Mouse (Mus musculus) lung, postnatal 0 days (tissue): Measurements from ENCODE around the gene Gm20708.
A peak's percentile ranks its signal among the peaks of the same experiment; 100 is the strongest.

Experiments used
- CTCF ChIP-seq: IDR thresholded peaks from 2 replicates; pipeline ENCODE4 v1.5.1; 2016; ENCODE audit warnings: antibody characterized with exemption, mild to moderate bottlenecking
- EP300 ChIP-seq: IDR thresholded peaks from 2 replicates; pipeline ENCODE4 v1.6.1; 2016; ENCODE audit warnings: antibody characterized with exemption, mild to moderate bottlenecking, control low read depth

- TF ChIP-seq EP300 (peak; percentile 88; the same call in 1 of the 2 replicates), CTCF (no peak)
Measured at GRCm38 (mm10) chr11:117779434-117780198, 29.9 kb upstream of the Gm20708 start.
